ENCODE assay signal across 8 mouse cellular contexts in the genomic region with DNA sequence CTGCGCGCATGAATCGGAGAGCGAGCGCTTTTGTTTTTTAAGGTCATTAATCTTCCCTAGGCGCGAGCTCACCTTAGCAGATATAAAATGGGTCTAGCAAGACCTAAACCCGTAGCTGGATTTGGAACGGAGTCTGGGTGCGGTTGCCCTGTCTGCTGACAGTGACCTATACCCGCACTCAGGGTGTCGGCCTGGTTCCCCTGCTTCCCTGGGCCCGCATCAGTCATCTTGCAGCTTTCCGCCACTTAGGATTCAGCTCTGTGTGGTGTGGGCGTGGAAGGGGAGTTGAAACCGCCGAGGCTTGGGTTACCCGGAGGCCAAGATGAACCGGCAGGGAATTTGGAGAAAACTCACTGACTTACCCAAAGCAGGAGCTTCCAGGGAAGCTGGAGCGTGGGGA. TPM values are rescaled to one million over a fixed set of nuclear protein-coding genes. Genes with fewer than 3 reads are reported as not detected.
DNase-seq lines count a peak whose midpoint lies in the region; ATAC-seq lines count a peak whose summit lies in the region.

No protein-coding gene starts in this region.

- WGBS in embryonic facial prominence, embryonic 13.5 days: under 1% methylated on average over 20 of the region's 20 CpGs
- WGBS in limb, embryonic 15.5 days: under 1% methylated on average over 20 of the region's 20 CpGs
- WGBS in midbrain, embryonic 15.5 days: under 1% methylated on average over 20 of the region's 20 CpGs
- under 1% methylated on average over 20 of the region's 20 CpGs for WGBS in stomach, embryonic 14.5 days

- H3K4me3 ChIP-seq in embryonic facial prominence, embryonic 13.5 days: peak overlapping the region; percentile 83
- H3K4me3 ChIP-seq in limb, embryonic 15.5 days: peak overlapping the region; percentile 91
- H3K4me3 ChIP-seq in midbrain, embryonic 15.5 days: peak overlapping the region; percentile 70
- H3K4me3 ChIP-seq in stomach, embryonic 14.5 days (ENCODE audit: low read depth, low read length): peak overlapping the region; percentile 80

- peak overlapping the region; percentile 67 for H3K4me2 ChIP-seq in embryonic facial prominence, embryonic 13.5 days
- peak overlapping the region; percentile 84 for H3K4me2 ChIP-seq in limb, embryonic 15.5 days
- H3K4me2 ChIP-seq in midbrain, embryonic 15.5 days: peak overlapping the region; percentile 79
- H3K4me2 ChIP-seq in stomach, embryonic 14.5 days (replicated peaks; ENCODE audit: low read depth, low read length): peak overlapping the region; percentile 68

- no peaks in the 10 kb centered on the region for H3K9me3 ChIP-seq in embryonic facial prominence, embryonic 13.5 days
- no peaks in the 10 kb centered on the region for H3K9me3 ChIP-seq in limb, embryonic 15.5 days
- H3K9me3 ChIP-seq in midbrain, embryonic 15.5 days: no peaks in the 10 kb centered on the region
- H3K9me3 ChIP-seq in stomach, embryonic 14.5 days (ENCODE audit: control insufficient read depth, low read depth, low read length): no peaks in the 10 kb centered on the region

- peak; percentile 72; the same call in 1 of the 2 replicates for ATAC-seq in embryonic facial prominence, embryonic 13.5 days (ENCODE audit: insufficient number of reproducible peaks, insufficient read depth, low FRiP score, low TSS enrichment, low read depth)
- ATAC-seq in limb, embryonic 15.5 days (ENCODE audit: insufficient number of reproducible peaks, low FRiP score, low TSS enrichment, low read depth): peak; percentile 77
- ATAC-seq in midbrain, embryonic 15.5 days (replicated peaks): peak; percentile 85
- ATAC-seq in stomach, embryonic 14.5 days (ENCODE audit: insufficient number of reproducible peaks, insufficient read depth, low FRiP score, low read depth): peak; percentile 77

- peaks cover 20% of the 10 kb centered on the region for H3K4me1 ChIP-seq in embryonic facial prominence, embryonic 13.5 days
- peaks cover 14% of the 10 kb centered on the region for H3K4me1 ChIP-seq in limb, embryonic 15.5 days
- H3K4me1 ChIP-seq in midbrain, embryonic 15.5 days: peaks cover 30% of the 10 kb centered on the region
- H3K4me1 ChIP-seq in stomach, embryonic 14.5 days (ENCODE audit: control insufficient read depth, insufficient read depth, low read length): peaks cover 12% of the 10 kb centered on the region

- peak overlapping the region; percentile 85 for H3K9ac ChIP-seq in embryonic facial prominence, embryonic 13.5 days
- peak overlapping the region; percentile 79 for H3K9ac ChIP-seq in limb, embryonic 15.5 days
- H3K9ac ChIP-seq in midbrain, embryonic 15.5 days: peak overlapping the region; percentile 77
- H3K9ac ChIP-seq in stomach, embryonic 14.5 days (replicated peaks; ENCODE audit: low read depth, low read length): peak overlapping the region; percentile 66

- H3K27ac ChIP-seq in embryonic facial prominence, embryonic 13.5 days: peak overlapping the region; percentile 84
- H3K27ac ChIP-seq in limb, embryonic 15.5 days: peak overlapping the region; percentile 86
- H3K27ac ChIP-seq in midbrain, embryonic 15.5 days: peak overlapping the region; percentile 84
- peak overlapping the region; percentile 56; the same call in 1 of the 2 replicates for H3K27ac ChIP-seq in stomach, embryonic 14.5 days (ENCODE audit: low read length)

- peak; percentile 63 for DNase-seq in CD4-positive helper T cell, adult 2 months (ENCODE audit: low read depth, low spot score)
- DNase-seq in adrenal gland, postnatal 4 days (ENCODE audit: low spot score in 2 of 2): peak; percentile 12 to 24
- DNase-seq in heart, adult 8-10 months (ENCODE audit: low spot score): peak; percentile 41
- DNase-seq in kidney, adult 18-20 months: peak; percentile 48

- H3K36me3 ChIP-seq in embryonic facial prominence, embryonic 13.5 days: peaks cover 9% of the 10 kb centered on the region; the same call in 1 of the 2 replicates
- peaks cover 6% of the 10 kb centered on the region; the same call in 1 of the 2 replicates for H3K36me3 ChIP-seq in limb, embryonic 15.5 days
- H3K36me3 ChIP-seq in midbrain, embryonic 15.5 days (replicated peaks): no peaks in the 10 kb centered on the region
- no peaks in the 10 kb centered on the region; the same call in none of the 2 replicates for H3K36me3 ChIP-seq in stomach, embryonic 14.5 days (ENCODE audit: control insufficient read depth, insufficient read depth, low read length)

- H3K27me3 ChIP-seq in embryonic facial prominence, embryonic 13.5 days: no peaks in the 10 kb centered on the region
- no peaks in the 10 kb centered on the region for H3K27me3 ChIP-seq in limb, embryonic 15.5 days
- H3K27me3 ChIP-seq in midbrain, embryonic 15.5 days (replicated peaks): no peaks in the 10 kb centered on the region
- H3K27me3 ChIP-seq in stomach, embryonic 14.5 days (ENCODE audit: control insufficient read depth, insufficient read depth, low read length): no peaks in the 10 kb centered on the region

RNA-seq across cellular contexts. Expression of a gene that starts 0.6 kb away (rescaled TPM):
- 10 to 100 TPM; 15.5 to 18.1 TPM for total RNA-seq in adrenal gland, postnatal 4 days (2021)
- 19.6 and 20.4 TPM in 2 replicates for polyA plus RNA-seq in embryonic facial prominence, embryonic 13.5 days (2015; fragmentation: Nextera tagmentation; extraction: Ambion mirVana)
- total RNA-seq in heart, adult 8-10 months (2022): 10 to 100 TPM; 17.9 to 22.8 (median 21.9) TPM
- polyA plus RNA-seq in limb, embryonic 15.5 days (2015; fragmentation: Nextera tagmentation; extraction: Ambion mirVana): 17.2 and 19.1 TPM in 2 replicates
- 32.2 and 32.9 TPM in 2 replicates for polyA plus RNA-seq in midbrain, embryonic 15.5 days (2015; fragmentation: Nextera tagmentation; extraction: Ambion mirVana)
- 22.2 and 24.8 TPM in 2 replicates for polyA plus RNA-seq in stomach, embryonic 14.5 days (2014; fragmentation: Nextera tagmentation; extraction: Ambion mirVana)

RNA-seq across cellular contexts. Expression of a gene that starts 18.4 kb away (rescaled TPM):
- total RNA-seq in adrenal gland, postnatal 4 days (2021): under 1 TPM; 0.14 to 0.25 TPM
- polyA plus RNA-seq in embryonic facial prominence, embryonic 13.5 days (2015; fragmentation: Nextera tagmentation; extraction: Ambion mirVana): 0.06 and 0.10 TPM in 2 replicates
- under 1 TPM in 1 of 4 experiments, not detected in 3; 0.08 TPM for total RNA-seq in heart, adult 8-10 months (2022)
- 0.04 and 0.07 TPM in 2 replicates for polyA plus RNA-seq in limb, embryonic 15.5 days (2015; fragmentation: Nextera tagmentation; extraction: Ambion mirVana)
- 0.87 and 1.0 TPM in 2 replicates for polyA plus RNA-seq in midbrain, embryonic 15.5 days (2015; fragmentation: Nextera tagmentation; extraction: Ambion mirVana)
- polyA plus RNA-seq in stomach, embryonic 14.5 days (2014; fragmentation: Nextera tagmentation; extraction: Ambion mirVana): 0.21 and 0.22 TPM in 2 replicates

RNA-seq across cellular contexts. Expression of a gene that starts 34.5 kb away (rescaled TPM):
- 10 to 100 TPM; 24.3 to 29.1 TPM for total RNA-seq in adrenal gland, postnatal 4 days (2021)
- 27.3 and 29.4 TPM in 2 replicates for polyA plus RNA-seq in embryonic facial prominence, embryonic 13.5 days (2015; fragmentation: Nextera tagmentation; extraction: Ambion mirVana)
- total RNA-seq in heart, adult 8-10 months (2022): 10 to 100 TPM in 2 of 4 experiments, 1 to 10 TPM in 2; 9.6 to 11.5 (median 10.1) TPM
- 22.0 and 25.1 TPM in 2 replicates for polyA plus RNA-seq in limb, embryonic 15.5 days (2015; fragmentation: Nextera tagmentation; extraction: Ambion mirVana)
- polyA plus RNA-seq in midbrain, embryonic 15.5 days (2015; fragmentation: Nextera tagmentation; extraction: Ambion mirVana): 17.1 and 17.5 TPM in 2 replicates
- 22.4 and 26.8 TPM in 2 replicates for polyA plus RNA-seq in stomach, embryonic 14.5 days (2014; fragmentation: Nextera tagmentation; extraction: Ambion mirVana)

Comparison
In these comparisons a context has a peak if more than half of its experiments do, and no peak if none do; other contexts are left out.
1. Peak in every context shown above with its lines: DNase-seq, ATAC-seq, H3K4me3 ChIP-seq and H3K27ac ChIP-seq.